Mouse (Mus musculus) myocyte (in vitro differentiated cells): ENCODE data around the gene Tac2. TPM values are rescaled to one million over a fixed set of nuclear protein-coding genes. Genes with fewer than 3 reads are reported as not detected.
"Not testable (repeated sequence)": the region's sequence is repeated elsewhere in the genome, so short reads cannot be mapped to it uniquely, and the experiment has no call there.

Source experiments
- H3K27me3 ChIP-seq: one replicate; pipeline ENCODE4 v1.6.1; 2011; ENCODE audit not compliant: control insufficient read depth, insufficient read depth, insufficient read length
- H3K36me3 ChIP-seq: one replicate; pipeline ENCODE4 v1.6.1; 2011; ENCODE audit not compliant: control insufficient read depth, insufficient read depth
- H3K4me2 ChIP-seq: one replicate; pipeline ENCODE4 v1.6.1; 2011; ENCODE audit warnings: low read depth, control low read depth
- H3K4me3 ChIP-seq: one replicate; pipeline ENCODE4 v1.5.1; 2011; ENCODE audit warnings: mild to moderate bottlenecking, control low read depth, moderate library complexity
- H3K79me2 ChIP-seq: one replicate; pipeline ENCODE4 v1.6.1; 2011; ENCODE audit not compliant: control insufficient read depth, insufficient read depth
- H3ac ChIP-seq: one replicate; pipeline ENCODE4 v1.6.1; 2011; ENCODE audit not compliant: control insufficient read depth, insufficient read length
- CEBPB ChIP-seq: IDR thresholded peaks from 2 replicates; pipeline ENCODE4 v1.6.1; 2011; ENCODE audit warnings: mild to moderate bottlenecking, moderate library complexity; ENCODE audit not compliant: poor library complexity, insufficient read depth, severe bottlenecking
- E2F4 ChIP-seq: IDR thresholded peaks from one replicate; pipeline ENCODE4 v1.6.1; 2011; ENCODE audit warnings: mild to moderate bottlenecking, control low read depth, moderate library complexity; ENCODE audit not compliant: insufficient read depth
- MAX ChIP-seq: IDR thresholded peaks from one replicate; pipeline ENCODE4 v1.6.1; 2011; ENCODE audit warnings: low read depth, mild to moderate bottlenecking, control low read depth
- MYOD1 ChIP-seq, 3 experiments: IDR thresholded peaks; one replicate each; pipeline ENCODE4 v1.6.1; 2011; ENCODE audit warnings: control low read depth in 2 of 3, low read depth in 2 of 3, mild to moderate bottlenecking in 2 of 3, moderate library complexity in 1 of 3; ENCODE audit not compliant: insufficient read length in 2 of 3, control insufficient read depth in 1 of 3
- MYOG ChIP-seq, 3 experiments: IDR thresholded peaks; one replicate each; pipeline ENCODE4 v1.6.1; 2011; ENCODE audit warnings: control low read depth in 2 of 3, low read depth in 2 of 3, mild to moderate bottlenecking in 2 of 3; ENCODE audit not compliant: insufficient read length in 2 of 3, control insufficient read depth in 1 of 3, insufficient read depth in 1 of 3
- POLR2A ChIP-seq: IDR thresholded peaks from one replicate; pipeline ENCODE4 v1.6.1; 2011; ENCODE audit warnings: low read depth, mild to moderate bottlenecking, control low read depth, moderate library complexity; ENCODE audit not compliant: insufficient read length
- POLR2AphosphoS2 ChIP-seq: IDR thresholded peaks from one replicate; pipeline ENCODE4 v1.6.1; 2011; ENCODE audit warnings: low read depth, control low read depth; ENCODE audit not compliant: insufficient read length
- REST ChIP-seq: IDR thresholded peaks from one replicate; pipeline ENCODE4 v1.6.1; 2011; ENCODE audit warnings: mild to moderate bottlenecking, control low read depth, moderate library complexity; ENCODE audit not compliant: insufficient read depth, insufficient read length
- SRF ChIP-seq: IDR thresholded peaks from one replicate; pipeline ENCODE4 v1.6.1; 2011; ENCODE audit warnings: low read depth; ENCODE audit not compliant: control insufficient read depth, insufficient read length
- TCF12 ChIP-seq: IDR thresholded peaks from one replicate; pipeline ENCODE4 v1.6.1; 2011; ENCODE audit warnings: mild to moderate bottlenecking, control low read depth; ENCODE audit not compliant: poor library complexity, insufficient read depth, severe bottlenecking
- TCF3 ChIP-seq: IDR thresholded peaks from one replicate; pipeline ENCODE4 v1.6.1; 2011; ENCODE audit warnings: low read depth, control low read depth; ENCODE audit not compliant: insufficient read length
- USF1 ChIP-seq: IDR thresholded peaks from one replicate; pipeline ENCODE4 v1.6.1; 2011; ENCODE audit warnings: low read depth, mild to moderate bottlenecking, control low read depth, moderate library complexity
- polyA plus RNA-seq: library from polyadenylated mRNA; unstranded; fragments of >200 nt; fragmentation: generic; extraction: Trizol; gene quantifications from one replicate; pipeline ENCODE4 v1.2.1, GENCODE M21; 2012; ENCODE audit warnings: missing spikeins

Gene Tac2
- polyA plus RNA-seq, 1 experiment, result 0.18 TPM

DNA sequence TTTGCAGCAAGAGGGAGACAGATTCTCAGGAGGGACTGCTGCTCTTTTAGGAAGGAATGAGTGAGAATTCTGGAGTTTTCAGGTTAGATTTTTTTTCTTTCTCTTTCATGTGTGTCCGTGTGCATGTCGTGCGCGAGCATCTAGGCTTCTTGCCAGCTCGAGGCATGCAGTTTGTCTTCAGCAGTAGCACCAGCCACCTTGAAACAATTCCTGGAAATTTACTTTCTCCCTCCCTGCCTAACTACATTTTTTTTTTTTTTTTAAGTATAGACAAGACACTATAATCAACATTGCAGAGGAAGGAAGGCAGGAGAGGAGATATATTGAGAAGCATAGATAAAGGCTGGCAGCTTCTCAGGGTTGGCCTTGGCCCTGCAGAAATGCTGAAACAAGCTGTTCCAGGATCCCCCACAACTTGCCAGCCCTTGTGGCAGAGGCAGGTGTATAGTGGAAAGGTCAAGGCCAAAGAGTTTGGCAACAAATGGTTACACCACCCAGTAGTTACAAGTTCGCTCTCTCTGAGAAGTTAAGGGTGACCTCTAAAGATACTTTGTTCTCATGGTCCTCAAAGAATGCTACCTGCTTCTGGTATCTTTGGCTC is 30.4 kb downstream of the Tac2 start:
- H3K79me2 ChIP-seq, result no peaks in the 10 kb centered on the region
- no peaks in the 10 kb centered on the region for H3K36me3 ChIP-seq
- no peak overlapping the region for H3K4me2 ChIP-seq
- no peak overlapping the region for H3K4me3 ChIP-seq
- TF ChIP-seq MAX, result no peak
- no peak for TF ChIP-seq CEBPB
- no peak for TF ChIP-seq MYOD1 (IDR thresholded peaks at IDR 0.05; ENCODE audit: control insufficient read depth in 1 of 3, insufficient read length in 2 of 3, low read depth in 2 of 3)
- TF ChIP-seq E2F4, result no peak
- TF ChIP-seq REST, result no peak
- no peak for TF ChIP-seq TCF3
- TF ChIP-seq POLR2AphosphoS2, result no peak
- TF ChIP-seq POLR2A, result no peak
- no peak for TF ChIP-seq USF1
- TF ChIP-seq TCF12, result no peak
- no peak for TF ChIP-seq MYOG (IDR thresholded peaks at IDR 0.05; ENCODE audit: control insufficient read depth in 1 of 3, insufficient read depth in 1 of 3, insufficient read length in 2 of 3, low read depth in 2 of 3)
- no peak for TF ChIP-seq SRF
- H3K27me3 ChIP-seq, result no peaks in the 10 kb centered on the region
- no peak overlapping the region for H3ac ChIP-seq

DNA sequence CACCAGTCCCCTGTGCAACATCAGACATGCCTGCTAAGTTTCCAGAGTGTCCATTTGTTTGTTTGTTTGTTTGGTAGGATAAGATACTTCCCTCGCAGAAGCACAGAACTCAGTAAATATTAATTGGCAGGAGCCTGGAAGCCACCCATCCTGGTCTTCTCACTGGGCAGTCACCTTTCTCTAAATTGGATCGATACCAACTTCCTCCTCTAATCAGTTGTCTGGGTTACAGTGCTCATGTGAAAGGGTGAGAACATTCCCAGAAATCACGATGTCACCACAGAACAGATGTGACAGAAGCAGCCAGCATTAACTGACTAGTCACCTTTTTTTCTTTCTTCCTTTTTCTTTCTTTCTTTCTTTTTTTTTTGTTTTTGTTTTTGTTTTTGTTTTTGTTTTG is 31.0 kb downstream of the Tac2 start:
- no peaks in the 10 kb centered on the region for H3K27me3 ChIP-seq
- no peak overlapping the region for H3K4me3 ChIP-seq
- H3K4me2 ChIP-seq, result no peak overlapping the region
- no peak overlapping the region for H3ac ChIP-seq
- H3K79me2 ChIP-seq, result no peaks in the 10 kb centered on the region
- TF ChIP-seq POLR2AphosphoS2 (no peak), MYOD1 (IDR thresholded peaks at IDR 0.05; ENCODE audit: control insufficient read depth in 1 of 3, insufficient read length in 2 of 3, low read depth in 2 of 3) (no peak), MAX (no peak), MYOG (IDR thresholded peaks at IDR 0.05; ENCODE audit: control insufficient read depth in 1 of 3, insufficient read depth in 1 of 3, insufficient read length in 2 of 3, low read depth in 2 of 3) (no peak), TCF12 (no peak)
- no peaks in the 10 kb centered on the region for H3K36me3 ChIP-seq

DNA sequence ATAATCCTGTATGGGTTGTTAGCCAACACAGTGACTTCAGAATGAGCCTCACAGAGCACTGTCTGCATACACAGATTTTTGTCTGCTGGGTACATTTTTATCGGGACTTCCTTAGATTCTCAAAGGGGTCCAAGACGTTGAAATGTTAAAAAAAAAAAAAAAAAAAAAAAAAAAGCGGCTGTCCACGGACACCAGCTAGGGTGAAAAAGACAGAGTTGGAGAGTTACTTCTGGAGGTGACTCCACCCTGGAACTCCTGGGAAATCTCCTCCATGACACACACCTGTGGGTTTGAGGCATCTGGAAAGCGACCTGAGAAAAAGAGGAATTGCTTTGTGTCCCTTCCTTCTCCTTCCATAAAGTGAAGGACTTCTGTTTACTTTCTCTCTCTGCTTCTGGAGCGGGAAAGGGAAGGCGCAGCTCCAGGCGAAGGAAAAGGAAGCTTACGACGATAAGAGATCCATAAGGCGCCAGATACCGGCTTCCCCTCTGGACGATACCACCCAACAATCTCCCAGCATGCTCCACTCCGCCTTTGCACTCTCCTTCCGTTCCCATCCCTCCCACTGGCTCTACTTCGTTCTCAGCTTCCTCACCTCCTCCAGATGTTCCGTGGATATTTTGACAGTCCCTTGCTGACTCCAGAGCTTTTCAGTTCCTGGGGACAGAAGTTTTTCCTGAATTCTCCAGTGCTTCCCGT is 31.6 kb downstream of the Tac2 start:
- H3ac ChIP-seq, result no peak overlapping the region
- no peak overlapping the region for H3K4me3 ChIP-seq
- no peak overlapping the region for H3K4me2 ChIP-seq
- no peaks in the 10 kb centered on the region for H3K79me2 ChIP-seq
- no peaks in the 10 kb centered on the region for H3K36me3 ChIP-seq
- H3K27me3 ChIP-seq, result no peaks in the 10 kb centered on the region
- TF ChIP-seq E2F4 (no peak), POLR2A (no peak), MYOD1 (IDR thresholded peaks at IDR 0.05; ENCODE audit: control insufficient read depth in 1 of 3, insufficient read length in 2 of 3, low read depth in 2 of 3) (no peak), SRF (no peak), CEBPB (no peak), TCF3 (no peak), POLR2AphosphoS2 (no peak), TCF12 (no peak)

DNA sequence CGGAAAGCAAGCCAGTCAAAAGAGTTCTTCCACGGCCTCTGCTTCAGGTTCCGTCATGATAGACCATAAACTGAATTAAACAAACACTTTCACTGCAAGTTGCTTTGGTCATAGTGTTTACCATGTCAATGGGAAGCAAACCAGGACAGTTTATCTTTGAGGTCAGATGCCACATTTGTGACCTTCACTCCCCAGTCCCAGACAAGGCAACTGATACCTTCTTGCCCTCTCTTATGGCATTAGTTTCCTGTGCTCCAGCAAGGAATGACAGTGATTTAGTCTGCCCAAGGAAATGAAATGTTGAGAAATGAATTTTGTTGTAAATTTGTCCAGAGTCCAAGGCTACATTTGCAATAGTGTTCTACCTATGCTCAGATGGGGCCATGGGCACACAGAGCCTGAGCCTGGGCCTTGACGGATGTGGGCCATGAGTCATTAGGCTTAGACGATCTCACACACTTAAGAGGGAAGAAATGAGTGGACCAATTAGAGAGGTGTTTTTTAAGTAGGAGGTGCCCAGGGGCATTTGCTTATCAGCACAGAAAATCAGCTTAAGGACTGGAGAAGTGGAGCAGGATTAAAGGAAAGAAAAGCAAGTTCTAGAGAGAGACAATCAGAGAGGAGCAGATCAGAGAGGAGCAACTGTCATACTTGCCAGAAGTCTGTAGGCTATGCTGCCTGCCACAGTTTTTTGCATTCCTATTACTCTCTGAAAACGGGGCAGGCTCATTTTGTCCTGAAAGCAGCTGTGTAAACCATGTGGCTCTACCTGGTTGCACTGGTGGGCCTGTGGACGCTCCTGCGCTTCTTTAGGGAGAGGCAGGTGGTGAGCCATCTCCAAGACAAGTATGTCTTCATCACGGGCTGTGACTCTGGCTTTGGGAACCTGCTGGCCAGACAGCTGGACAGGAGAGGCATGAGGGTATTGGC is 35.2 kb downstream of the Tac2 start, which contains the start of the genes Rdh1 and Rdh16f1:
TSS of gene Rdh1 (plus strand) at position 541 of the 930 bp plus-strand sequence.
TSS of gene Rdh16f1 (plus strand) at position 607 of the 930 bp plus-strand sequence.
- no peak within 1 kb of the TSS for H3K4me3 ChIP-seq
- no peak for TF ChIP-seq POLR2A
- no peak for TF ChIP-seq REST
- no peak for TF ChIP-seq USF1
- no peak for TF ChIP-seq POLR2AphosphoS2
- no peak for TF ChIP-seq E2F4
- TF ChIP-seq TCF12, result no peak
- TF ChIP-seq MYOD1 (IDR thresholded peaks at IDR 0.05; ENCODE audit: control insufficient read depth in 1 of 3, insufficient read length in 2 of 3, low read depth in 2 of 3), result no peak
- no peak for TF ChIP-seq MAX
- TF ChIP-seq TCF3, result no peak
- no peak for TF ChIP-seq CEBPB
- no peak for TF ChIP-seq SRF
- TF ChIP-seq MYOG (IDR thresholded peaks at IDR 0.05; ENCODE audit: control insufficient read depth in 1 of 3, insufficient read depth in 1 of 3, insufficient read length in 2 of 3, low read depth in 2 of 3), result no peak

DNA sequence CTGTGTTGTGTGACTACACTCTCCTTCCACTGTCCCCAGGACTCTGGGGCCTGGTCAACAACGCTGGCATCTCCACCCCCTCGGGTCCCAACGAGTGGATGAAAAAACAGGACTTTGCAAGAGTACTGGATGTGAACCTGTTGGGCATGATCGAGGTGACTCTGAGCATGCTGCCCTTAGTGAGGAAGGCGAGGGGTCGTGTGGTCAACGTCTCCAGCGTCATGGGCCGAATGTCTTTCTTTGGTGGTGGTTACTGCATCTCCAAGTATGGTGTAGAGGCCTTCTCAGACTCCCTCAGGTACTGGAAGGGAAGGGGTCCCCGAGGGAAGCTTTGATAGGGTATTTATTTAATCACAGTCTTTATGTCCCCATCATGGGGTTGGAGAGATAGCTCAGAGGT is 38.6 kb downstream of the Tac2 start:
- not testable (repeated sequence) for H3K36me3 ChIP-seq, H3K79me2 ChIP-seq, H3K4me2 ChIP-seq, H3ac ChIP-seq, H3K4me3 ChIP-seq
- peaks cover 12% of the 10 kb centered on the region for H3K27me3 ChIP-seq

More for the DNA sequence above, 35.2 kb downstream of the Tac2 start, which contains the start of the genes Rdh1 and Rdh16f1:
- H3ac ChIP-seq, result no peak within 1 kb of the TSS
- peaks cover 9% of the 10 kb centered on the region for H3K27me3 ChIP-seq
- no peaks in the 10 kb centered on the region for H3K36me3 ChIP-seq
- H3K4me2 ChIP-seq, result no peak within 1 kb of the TSS
- H3K79me2 ChIP-seq, result no peaks in the 10 kb centered on the region
